10 mouse cellular contexts compared by ENCODE assay signal in genomic region chr2:33165710-33166374, GRCm38 (mm10). TPM values are rescaled to one million over a fixed set of nuclear protein-coding genes. Genes with fewer than 3 reads are reported as not detected.
DNase-seq lines count a peak whose midpoint lies in the region; ATAC-seq lines count a peak whose summit lies in the region.
"Had no signal": no experiment of that assay in that cellular context is flagged by ENCODE, and none has a peak within 500 bp of the region (broad histone marks: within the 10 kb centered on the region; RNA-seq: fewer than 3 reads in every experiment).

No protein-coding gene starts in this region.

- intact Hi-C loops in heart, postnatal 10 days (cut with DNase I): no loop called here

- no peak overlapping the region for H3K4me3 ChIP-seq in heart, embryonic 15.5 days
- H3K4me3 ChIP-seq in hindbrain, embryonic 13.5 days: no peak overlapping the region
- H3K4me3 ChIP-seq in limb, embryonic 10.5 days: no peak overlapping the region
- H3K4me3 ChIP-seq: megakaryocyte, embryonic 14.5 days had no signal

- peak overlapping the region; percentile 63 for H3K27ac ChIP-seq in heart, embryonic 15.5 days
- H3K27ac ChIP-seq in hindbrain, embryonic 13.5 days: 0 out of 2 replicates have a peak overlapping the region, but pooled peaks have one; percentile 52
- H3K27ac ChIP-seq in limb, embryonic 10.5 days: peak overlapping the region; percentile 67

- H3K4me1 ChIP-seq in heart, embryonic 15.5 days (replicated peaks): peaks cover 28% of the 10 kb centered on the region
- peaks cover 21% of the 10 kb centered on the region for H3K4me1 ChIP-seq in hindbrain, embryonic 13.5 days (replicated peaks)
- H3K4me1 ChIP-seq in limb, embryonic 10.5 days: peaks cover 54% of the 10 kb centered on the region

- no peaks in the 10 kb centered on the region for H3K27me3 ChIP-seq in heart, embryonic 15.5 days
- H3K27me3 ChIP-seq in hindbrain, embryonic 13.5 days: no peaks in the 10 kb centered on the region
- H3K27me3 ChIP-seq in limb, embryonic 10.5 days (ENCODE audit: low read depth, poor library complexity, severe bottlenecking): no peaks in the 10 kb centered on the region

- 19% methylated on average over 7 of the region's 7 CpGs for WGBS in heart, embryonic 15.5 days
- 65% methylated on average over 7 of the region's 7 CpGs for WGBS in hindbrain, embryonic 13.5 days
- 65% methylated on average over 7 of the region's 7 CpGs for WGBS in limb, embryonic 10.5 days

- H3K9ac ChIP-seq in heart, embryonic 15.5 days: no peak overlapping the region
- H3K9ac ChIP-seq in hindbrain, embryonic 13.5 days: no peak overlapping the region

- H3K4me2 ChIP-seq in heart, embryonic 15.5 days: no peak overlapping the region
- no peak overlapping the region for H3K4me2 ChIP-seq in hindbrain, embryonic 13.5 days

- no peaks in the 10 kb centered on the region for H3K36me3 ChIP-seq in heart, embryonic 15.5 days
- H3K36me3 ChIP-seq in hindbrain, embryonic 13.5 days: peaks cover 64% of the 10 kb centered on the region
- H3K36me3 ChIP-seq in limb, embryonic 10.5 days: no peaks in the 10 kb centered on the region

- no peaks in the 10 kb centered on the region for H3K9me3 ChIP-seq in heart, embryonic 15.5 days (replicated peaks)
- H3K9me3 ChIP-seq in hindbrain, embryonic 13.5 days: no peaks in the 10 kb centered on the region
- H3K9me3 ChIP-seq in limb, embryonic 10.5 days (replicated peaks): no peaks in the 10 kb centered on the region
- H3K9me3 ChIP-seq: megakaryocyte, embryonic 14.5 days had no signal

- no peak for DNase-seq in heart, postnatal 10 days
- peak; percentile 38 for DNase-seq in NIH3T3 (ENCODE audit: low read depth)
- DNase-seq in limb, embryonic 10.5 days (ENCODE audit: low spot score): no peak
- no peak for DNase-seq in thymus, postnatal 0 days (ENCODE audit: low spot score)
- DNase-seq in layer of hippocampus, adult 9-11 months: no peak
- DNase-seq: cerebellum, adult 18-20 months had no signal

- peak; percentile 58; the same call in 1 of the 2 replicates for ATAC-seq in heart, embryonic 15.5 days (replicated peaks; ENCODE audit: insufficient number of reproducible peaks, insufficient read depth, low FRiP score, low read depth)
- ATAC-seq in hindbrain, embryonic 13.5 days (ENCODE audit: low FRiP score): no peak
- ATAC-seq in activated CD4-positive, CD25-positive, alpha-beta regulatory T cell, adult 4 months: no peak

RNA-seq across cellular contexts. Expression of gene Garnl3, which starts 34.4 kb away (rescaled TPM):
- polyA plus RNA-seq in heart, embryonic 15.5 days (2015; fragmentation: Nextera tagmentation; extraction: Ambion mirVana): 6.9 and 11.4 TPM in 2 replicates
- total RNA-seq in heart, postnatal 10 days (2021): 1 to 10 TPM; 9.2 to 9.9 TPM
- 36.6 and 39.4 TPM in 2 replicates for polyA plus RNA-seq in hindbrain, embryonic 13.5 days (2015; fragmentation: Nextera tagmentation; extraction: Ambion mirVana)
- 8.6 and 9.4 TPM in 2 replicates for polyA plus RNA-seq in limb, embryonic 10.5 days (2016; fragmentation: Nextera tagmentation; extraction: Ambion mirVana)
- 0.81 and 1.0 TPM in 2 replicates for polyA plus RNA-seq in thymus, postnatal 0 days (2015; fragmentation: Nextera tagmentation; extraction: Ambion mirVana)
- polyA plus RNA-seq in activated CD4-positive, CD25-positive, alpha-beta regulatory T cell, adult 4 months (2017; shearing (Covaris generic)): under 1 TPM in 1 of 2 experiments, not detected in 1; 0.22 TPM

RNA-seq across cellular contexts. Expression of gene Angptl2, which starts 50.0 kb away (rescaled TPM):
- 59.1 and 77.0 TPM in 2 replicates for polyA plus RNA-seq in heart, embryonic 15.5 days (2015; fragmentation: Nextera tagmentation; extraction: Ambion mirVana)
- total RNA-seq in heart, postnatal 10 days (2021): 100 to 1,000 TPM; 135 to 141 TPM
- 16.9 and 17.9 TPM in 2 replicates for polyA plus RNA-seq in hindbrain, embryonic 13.5 days (2015; fragmentation: Nextera tagmentation; extraction: Ambion mirVana)
- polyA plus RNA-seq in limb, embryonic 10.5 days (2016; fragmentation: Nextera tagmentation; extraction: Ambion mirVana): 40.1 and 51.8 TPM in 2 replicates
- 29.8 and 34.7 TPM in 2 replicates for polyA plus RNA-seq in thymus, postnatal 0 days (2015; fragmentation: Nextera tagmentation; extraction: Ambion mirVana)
- 10 to 100 TPM in 1 of 2 experiments, 1 to 10 TPM in 1; 7.8 to 11.3 TPM for polyA plus RNA-seq in activated CD4-positive, CD25-positive, alpha-beta regulatory T cell, adult 4 months (2017; shearing (Covaris generic))
